Mouse (Mus musculus): ENCODE data around the gene Enpep.

Gene Enpep

GRCm38 (mm10) chr3:129311951-129312350 is 20.6 kb downstream of the Enpep start:
- no peak for DNase-seq

- DNase-seq = no peak
Observed at GRCm38 (mm10) chr3:129309926-129310325, 22.6 kb downstream of the Enpep start.

GRCm38 (mm10) chr3:129308876-129309275 is 23.6 kb downstream of the Enpep start:
- DNase-seq = no peak

- DNase-seq = peak in 1 of 2 experiments; percentile 36
Observed at GRCm38 (mm10) chr3:129308102-129308752, 24.3 kb downstream of the Enpep start.

- peak; percentile 13 to 17 for DNase-seq
Observed at GRCm38 (mm10) chr3:129303941-129304340, 28.6 kb downstream of the Enpep start.

GRCm38 (mm10) chr3:129299874-129300273 is 32.6 kb downstream of the Enpep start:
- peak in 1 of 2 experiments; percentile 32 for DNase-seq

GRCm38 (mm10) chr3:129298606-129299005 is 33.9 kb downstream of the Enpep start:
- DNase-seq = no peak

GRCm38 (mm10) chr3:129296994-129297393 is 35.5 kb downstream of the Enpep start:
- peak; percentile 27 to 42 for DNase-seq

- DNase-seq = peak; percentile 14 to 60
Observed at GRCm38 (mm10) chr3:129295883-129296282, 36.6 kb downstream of the Enpep start.

GRCm38 (mm10) chr3:129289536-129289935 is 43.0 kb downstream of the Enpep start:
- DNase-seq = peak; percentile 21 to 43

GRCm38 (mm10) chr3:129287140-129287539 is 45.4 kb downstream of the Enpep start:
- no peak for DNase-seq

GRCm38 (mm10) chr3:129286426-129286825 is 46.1 kb downstream of the Enpep start:
- DNase-seq = no peak

GRCm38 (mm10) chr3:129284326-129284725 is 48.2 kb downstream of the Enpep start:
- no peak for DNase-seq

- no peak for DNase-seq
Observed at GRCm38 (mm10) chr3:129279441-129279840, 53.1 kb downstream of the Enpep start.

GRCm38 (mm10) chr3:129273156-129273831 is 59.2 kb downstream of the Enpep start:
- peak; percentile 32 to 73 for DNase-seq

- no peak for DNase-seq
Observed at GRCm38 (mm10) chr3:129270044-129270443, 62.5 kb downstream of the Enpep start.

- DNase-seq = peak; percentile 28 to 45
Observed at GRCm38 (mm10) chr3:129268886-129269683, 63.4 kb downstream of the Enpep start.

- no peak for DNase-seq
Observed at GRCm38 (mm10) chr3:129258497-129258896, 74.0 kb downstream of the Enpep start.

- peak; percentile 12 to 38 for DNase-seq
Observed at GRCm38 (mm10) chr3:129256766-129257165, 75.8 kb downstream of the Enpep start.

- no peak for DNase-seq
Observed at GRCm38 (mm10) chr3:129256283-129256682, 76.2 kb downstream of the Enpep start.

GRCm38 (mm10) chr3:129254246-129254645 is 78.3 kb downstream of the Enpep start:
- DNase-seq = no peak

GRCm38 (mm10) chr3:129250997-129251396 is 81.5 kb downstream of the Enpep start:
- no peak for DNase-seq

GRCm38 (mm10) chr3:129238664-129239258 is 93.8 kb downstream of the Enpep start:
- DNase-seq = no peak
